Mouse (Mus musculus) intestine, postnatal 0 days (tissue): ENCODE measurements around the gene Cdc37. TPM values are rescaled to one million over a fixed set of nuclear protein-coding genes. Genes with fewer than 3 reads are reported as not detected.
A peak's percentile ranks its signal among the peaks of the same experiment; 100 is the strongest.

Experiments used
- ATAC-seq: fragments of 200-750 bp; cut with Nextera tagmentation; 2 replicates; pipeline ENCODE4 v1.8.0; 2017; ENCODE audit warnings: mild to moderate bottlenecking, moderate TSS enrichment, moderate library complexity
- H3K27ac ChIP-seq: fragments of 300-500 bp; sonication (generic); 2 replicates; pipeline ENCODE4 v1.5.1; 2014; ENCODE audit warnings: mild to moderate bottlenecking, low read depth, low read length, moderate library complexity
- H3K27me3 ChIP-seq: fragments of 300-500 bp; sonication (generic); replicated peaks from 2 replicates; pipeline ENCODE4 v1.6.1; 2014; ENCODE audit warnings: low read length, mixed read lengths; ENCODE audit not compliant: control insufficient read depth, insufficient read depth
- H3K36me3 ChIP-seq: fragments of 300-500 bp; sonication (generic); 2 replicates; pipeline ENCODE4 v1.6.1; 2014; ENCODE audit warnings: mild to moderate bottlenecking, moderate library complexity; ENCODE audit not compliant: control insufficient read depth, insufficient read depth
- H3K4me1 ChIP-seq: fragments of 300-500 bp; sonication (generic); replicated peaks from 2 replicates; pipeline ENCODE4 v1.6.1; 2014; ENCODE audit warnings: antibody characterized with exemption, low read length, mixed read lengths; ENCODE audit not compliant: control insufficient read depth, insufficient read depth
- H3K4me2 ChIP-seq: fragments of 300-500 bp; sonication (generic); replicated peaks from 2 replicates; pipeline ENCODE4 v1.6.1; 2014; ENCODE audit warnings: low read depth, mild to moderate bottlenecking, moderate library complexity
- H3K4me3 ChIP-seq: fragments of 300-500 bp; sonication (generic); 2 replicates; pipeline ENCODE4 v1.5.1; 2014; ENCODE audit warnings: low read depth, low read length
- H3K9ac ChIP-seq: fragments of 300-500 bp; sonication (generic); 2 replicates; pipeline ENCODE4 v1.6.1; 2014; ENCODE audit warnings: mild to moderate bottlenecking, low read depth, low read length
- H3K9me3 ChIP-seq: fragments of 300-500 bp; sonication (generic); 2 replicates; pipeline ENCODE4 v1.6.1; 2016; ENCODE audit warnings: mixed run types; ENCODE audit not compliant: control insufficient read depth
- CTCF ChIP-seq: sonication (generic); IDR thresholded peaks from 2 replicates; pipeline ENCODE4 v1.5.1; 2016; ENCODE audit warnings: low read depth, mild to moderate bottlenecking, control low read depth, antibody characterized with exemption, moderate library complexity
- WGBS: fragments of 180-500 bp; shearing (Covaris S2); extraction: QIAGEN DNeasy Blood & Tissue Kit; methylation state at CpG from one replicate; pipeline ENCODE4 v1.1.7; 2014; 5-methylcytosine and 5-hydroxymethylcytosine counted together
- polyA plus RNA-seq: library from polyadenylated mRNA; unstranded; fragments of >200 nt; fragmentation: Nextera tagmentation; extraction: Ambion mirVana; gene quantifications from 2 replicates; pipeline ENCODE4 v1.2.1, GENCODE M21; 2015

Cdc37 gene
- polyA plus RNA-seq, 1 experiment from 2014 or later = 115 TPM

DNA sequence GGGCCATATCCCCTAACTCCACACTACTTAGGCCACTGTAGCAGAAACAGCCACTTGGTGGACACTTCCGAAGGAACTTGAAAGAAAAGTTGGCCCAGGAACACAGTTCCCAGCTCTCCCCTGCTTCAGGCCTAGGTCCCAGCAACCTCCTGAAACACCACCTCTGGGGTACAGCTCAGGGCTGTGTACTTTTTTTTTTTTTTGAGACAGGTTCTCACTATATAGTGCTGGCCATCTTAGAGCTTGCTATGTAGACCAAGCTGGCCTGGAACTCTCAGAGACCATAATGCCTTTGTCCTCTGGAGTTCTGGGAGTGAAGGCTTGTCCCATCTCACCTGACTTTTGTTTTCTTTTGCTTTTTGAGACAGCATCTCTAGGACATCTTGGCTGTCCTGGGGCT, 19.4 kb upstream of the Cdc37 start:
- Histone ChIP-seq H3K27ac (no peak overlapping the region), H3K4me3 (no peak overlapping the region), H3K36me3 (no peaks in the 10 kb centered on the region), H3K4me1 (0 out of 2 replicates have a peak, but pooled peaks cover 9% of the 10 kb centered on the region), H3K4me2 (peak overlapping the region; percentile 60; the same call in 1 of the 2 replicates), H3K27me3 (peaks cover 27% of the 10 kb centered on the region), H3K9me3 (no peaks in the 10 kb centered on the region), H3K9ac (no peak overlapping the region)
- no peak for ATAC-seq
- WGBS = 38% methylated on average over 1 of the region's 1 CpGs
- no peak for TF ChIP-seq CTCF

DNA sequence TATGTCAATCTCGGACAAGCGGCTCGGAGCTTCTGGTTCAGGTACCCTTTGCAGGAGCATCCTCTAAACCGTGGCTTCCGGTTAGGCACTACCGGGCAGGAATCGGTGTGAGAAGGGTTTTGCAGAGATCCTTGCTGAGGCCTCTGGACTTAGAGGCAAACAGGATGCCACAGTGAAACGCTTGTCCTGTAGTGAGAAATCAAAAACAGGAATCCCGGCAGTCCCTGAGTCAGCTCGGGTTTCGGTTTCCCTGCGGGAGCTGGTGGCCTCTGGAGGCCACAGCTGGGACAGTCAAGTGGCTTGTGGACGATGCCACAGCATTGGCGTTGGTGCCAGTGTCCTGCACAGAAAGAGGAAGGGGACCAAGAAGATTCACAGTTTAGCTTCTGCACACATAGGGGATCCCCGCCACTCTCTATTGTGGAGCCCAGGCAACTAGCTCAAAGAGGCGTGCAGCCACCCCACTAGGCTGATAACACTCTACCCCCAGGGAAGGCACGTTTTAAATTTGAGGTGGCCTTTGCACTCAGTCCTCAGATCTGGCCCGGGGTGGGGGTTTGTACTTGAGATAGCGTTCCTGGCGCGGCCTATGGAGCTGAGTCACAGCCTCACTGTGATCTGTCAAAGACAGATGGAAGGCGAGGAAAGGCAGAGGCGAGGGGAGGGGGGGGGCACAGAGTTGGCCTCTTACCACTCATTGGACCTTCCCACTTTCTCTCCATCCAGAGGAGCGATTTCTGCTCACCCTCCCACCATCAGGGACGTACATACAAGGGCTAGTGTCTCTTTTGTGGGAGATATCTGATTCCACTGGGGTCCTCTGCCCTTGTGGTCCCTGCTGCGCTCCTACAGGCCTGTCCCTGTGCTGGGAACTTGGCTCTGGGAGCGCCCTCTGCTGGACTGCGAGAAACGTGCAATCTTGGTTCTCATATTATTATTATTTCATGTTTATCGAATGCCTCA, 18.7 kb upstream of the Cdc37 start:
- ATAC-seq = peak; percentile 46
- H3K27ac ChIP-seq = peak overlapping the region; percentile 74
- H3K27me3 ChIP-seq = peaks cover 33% of the 10 kb centered on the region
- 0 out of 2 replicates have a peak, but pooled peaks cover 9% of the 10 kb centered on the region for H3K4me1 ChIP-seq
- H3K36me3 ChIP-seq = no peaks in the 10 kb centered on the region
- no peaks in the 10 kb centered on the region for H3K9me3 ChIP-seq
- H3K4me2 ChIP-seq = peak overlapping the region; percentile 60
- H3K9ac ChIP-seq = 0 out of 2 replicates have a peak overlapping the region, but pooled peaks have one; percentile 17
- TF ChIP-seq CTCF = peak; percentile 95
- WGBS = 14% methylated on average over 30 of the region's 30 CpGs
- H3K4me3 ChIP-seq = peak overlapping the region; percentile 23

DNA sequence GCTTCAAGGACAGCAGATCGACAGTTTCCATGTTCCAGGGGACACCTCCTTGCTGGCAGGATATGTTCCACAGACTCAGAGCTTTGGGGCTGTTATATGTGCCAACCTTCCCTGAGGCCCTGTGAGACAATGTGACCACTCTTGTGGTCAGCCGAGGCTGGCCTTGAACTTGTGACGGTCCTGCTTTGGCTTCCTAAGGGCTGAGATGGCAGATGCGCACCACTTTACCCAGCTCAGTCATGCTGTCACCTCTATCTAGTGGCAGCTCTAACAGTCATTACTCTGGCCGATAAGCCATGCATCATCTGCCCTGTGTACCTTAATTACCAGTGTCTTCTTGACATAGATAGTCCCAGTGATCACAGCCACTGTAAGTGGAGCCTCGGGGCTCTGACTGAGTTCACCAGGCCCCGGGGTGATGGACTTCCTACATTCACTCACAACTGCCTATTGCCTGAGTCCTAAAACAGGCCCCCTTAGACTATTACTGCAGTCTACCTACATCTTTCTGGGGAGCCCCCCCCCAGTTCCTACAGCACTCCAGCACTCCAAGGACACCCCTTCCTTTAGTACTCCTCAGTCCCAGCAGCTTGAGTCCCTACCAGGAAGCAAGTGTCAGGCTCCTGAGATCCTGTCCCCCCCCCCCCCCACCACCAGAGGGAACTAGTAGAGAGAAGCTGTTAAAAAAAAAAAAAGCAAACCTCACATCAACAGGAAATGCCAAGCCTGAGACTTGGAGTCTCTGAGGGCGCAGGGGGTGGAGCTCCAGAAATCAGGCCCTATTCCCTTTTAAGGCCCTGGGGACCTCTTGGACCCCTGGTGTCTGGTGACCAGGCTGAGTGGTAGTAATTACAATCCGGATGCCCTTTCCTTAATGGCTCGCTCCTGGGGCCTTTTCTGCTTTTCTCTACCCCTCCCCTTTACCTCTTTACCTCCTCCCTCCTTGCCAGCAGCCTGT, 17.6 kb upstream of the Cdc37 start:
- H3K9me3 ChIP-seq = no peaks in the 10 kb centered on the region
- peak overlapping the region; percentile 83 for H3K4me2 ChIP-seq
- 0 out of 2 replicates have a peak, but pooled peaks cover 9% of the 10 kb centered on the region for H3K4me1 ChIP-seq
- H3K27ac ChIP-seq = peak overlapping the region; percentile 74
- 65% methylated on average over 10 of the region's 10 CpGs for WGBS
- H3K36me3 ChIP-seq = no peaks in the 10 kb centered on the region
- no peak; the same call in 1 of the 2 replicates for TF ChIP-seq CTCF
- ATAC-seq = no peak
- H3K9ac ChIP-seq = 0 out of 2 replicates have a peak overlapping the region, but pooled peaks have one; percentile 17
- H3K27me3 ChIP-seq = peaks cover 35% of the 10 kb centered on the region
- peak overlapping the region; percentile 23 for H3K4me3 ChIP-seq

DNA sequence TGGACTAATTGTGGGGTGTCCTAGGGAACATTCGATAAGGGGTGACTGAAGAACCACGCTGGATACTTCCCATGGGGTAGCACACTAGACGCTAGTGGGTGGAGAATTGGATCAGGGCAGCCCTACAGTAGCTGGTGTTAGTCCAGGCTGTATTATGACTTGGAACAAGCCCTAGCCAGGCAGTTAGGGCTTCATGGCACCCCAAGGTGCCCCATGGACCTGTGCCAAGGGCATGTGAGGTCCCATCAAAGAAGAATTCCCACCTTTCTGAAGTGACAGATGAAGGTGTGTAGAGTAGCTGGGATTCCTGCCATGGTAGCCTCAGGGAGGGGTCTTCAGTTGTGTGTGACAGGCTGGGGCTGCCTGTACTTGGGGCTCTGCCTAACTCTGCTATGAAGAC, 16.7 kb upstream of the Cdc37 start:
- no peaks in the 10 kb centered on the region for H3K36me3 ChIP-seq
- no peak overlapping the region for H3K27ac ChIP-seq
- TF ChIP-seq CTCF = no peak
- 0 out of 2 replicates have a peak, but pooled peaks cover 9% of the 10 kb centered on the region for H3K4me1 ChIP-seq
- H3K27me3 ChIP-seq = peaks cover 38% of the 10 kb centered on the region
- ATAC-seq = no peak
- WGBS = 34% methylated on average over 3 of the region's 3 CpGs
- no peak overlapping the region for H3K9ac ChIP-seq
- H3K9me3 ChIP-seq = no peaks in the 10 kb centered on the region
- peak overlapping the region; percentile 83 for H3K4me2 ChIP-seq
- H3K4me3 ChIP-seq = peak overlapping the region; percentile 50

DNA sequence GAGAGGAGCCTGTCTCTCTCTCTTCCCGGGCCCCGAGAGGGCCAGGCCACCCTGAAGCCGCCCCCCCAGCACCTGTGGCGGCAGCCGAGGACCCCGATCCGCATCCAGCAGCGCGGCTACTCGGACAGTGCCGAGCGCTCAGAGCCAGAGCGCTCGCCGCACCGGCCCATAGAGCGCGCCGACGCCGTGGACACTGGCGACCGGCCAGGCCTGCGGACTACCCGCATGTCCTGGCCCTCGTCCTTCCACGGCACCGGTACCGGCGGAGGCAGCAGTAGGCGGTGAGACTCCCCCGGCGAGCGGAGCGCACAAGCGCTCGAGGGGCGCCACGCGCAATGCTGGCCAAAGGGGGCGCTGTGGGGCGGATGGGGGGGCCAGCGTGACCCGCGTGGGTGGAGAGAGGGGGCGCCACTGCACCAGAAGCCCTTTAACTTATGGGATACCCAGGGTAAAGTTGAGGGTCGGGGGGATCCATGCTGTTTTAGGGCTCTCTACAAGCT, 16.2 kb upstream of the Cdc37 start:
- Histone ChIP-seq H3K9me3 (no peaks in the 10 kb centered on the region), H3K36me3 (no peaks in the 10 kb centered on the region), H3K4me1 (0 out of 2 replicates have a peak, but pooled peaks cover 9% of the 10 kb centered on the region), H3K27me3 (peaks cover 38% of the 10 kb centered on the region), H3K4me3 (peak overlapping the region; percentile 50), H3K4me2 (peak overlapping the region; percentile 83), H3K27ac (0 out of 2 replicates have a peak overlapping the region, but pooled peaks have one; percentile 36), H3K9ac (peak overlapping the region; percentile 43)
- WGBS = 2% methylated on average over 42 of the region's 47 CpGs
- TF ChIP-seq CTCF = peak; percentile 80
- no peak for ATAC-seq
